Mouse (Mus musculus) forebrain, embryonic 16.5 days (tissue): ENCODE measurements around the gene Gsg1l. TPM values are rescaled to one million over a fixed set of nuclear protein-coding genes. Genes with fewer than 3 reads are reported as not detected.

ENCODE experiments used
- ATAC-seq: fragments of 200-750 bp; cut with Nextera tagmentation; 2 replicates; pipeline ENCODE4 v1.8.0; 2017; ENCODE audit warnings: mild to moderate bottlenecking, moderate library complexity
- H3K27ac ChIP-seq: fragments of 300-500 bp; sonication (generic); 2 replicates; pipeline ENCODE4 v1.5.1; 2014; ENCODE audit warnings: low read length, control low read depth
- H3K27me3 ChIP-seq: fragments of 300-500 bp; sonication (generic); replicated peaks from 2 replicates; pipeline ENCODE4 v1.6.1; 2014; ENCODE audit warnings: low read length; ENCODE audit not compliant: control insufficient read depth, insufficient read depth
- H3K36me3 ChIP-seq: fragments of 300-500 bp; sonication (generic); 2 replicates; pipeline ENCODE4 v1.6.1; 2014; ENCODE audit not compliant: control insufficient read depth, insufficient read depth
- H3K4me1 ChIP-seq: fragments of 300-500 bp; sonication (generic); replicated peaks from 2 replicates; pipeline ENCODE4 v1.6.1; 2014; ENCODE audit warnings: low read length; ENCODE audit not compliant: control insufficient read depth, insufficient read depth
- H3K4me2 ChIP-seq: fragments of 300-500 bp; sonication (generic); 2 replicates; pipeline ENCODE4 v1.6.1; 2014; ENCODE audit warnings: mild to moderate bottlenecking, low read length, control low read depth
- H3K4me3 ChIP-seq: fragments of 300-500 bp; sonication (generic); replicated peaks from 2 replicates; pipeline ENCODE4 v1.5.1; 2014; ENCODE audit warnings: mild to moderate bottlenecking, low read length, control low read depth
- H3K9ac ChIP-seq: fragments of 300-500 bp; sonication (generic); replicated peaks from 2 replicates; pipeline ENCODE4 v1.6.1; 2014; ENCODE audit warnings: low read depth, low read length, control low read depth
- H3K9me3 ChIP-seq: fragments of 300-500 bp; sonication (generic); 2 replicates; pipeline ENCODE4 v1.6.1; 2016; ENCODE audit warnings: low read length; ENCODE audit not compliant: control insufficient read depth
- WGBS: fragments of 180-500 bp; shearing (Covaris S2); extraction: QIAGEN DNeasy Blood & Tissue Kit; methylation state at CpG from one replicate; pipeline ENCODE4 v1.1.7; 2014; 5-methylcytosine and 5-hydroxymethylcytosine counted together
- polyA plus RNA-seq: library from polyadenylated mRNA; unstranded; fragments of >200 nt; fragmentation: Nextera tagmentation; extraction: Ambion mirVana; gene quantifications from 2 replicates; pipeline ENCODE4 v1.2.1, GENCODE M21; 2015

Gene Gsg1l
- polyA plus RNA-seq, 1 experiment from 2014 or later = 6.1 TPM

GRCm38 (mm10) chr7:125966402-125967261, 115.6 kb downstream of the Gsg1l start:
- Histone ChIP-seq H3K4me2 (no peak overlapping the region), H3K9ac (no peak overlapping the region), H3K36me3 (no peaks in the 10 kb centered on the region), H3K4me1 (0 out of 2 replicates have a peak, but pooled peaks cover 2% of the 10 kb centered on the region), H3K9me3 (no peaks in the 10 kb centered on the region), H3K27me3 (no peaks in the 10 kb centered on the region), H3K27ac (no peak overlapping the region), H3K4me3 (no peak overlapping the region)
- 58% methylated on average over 16 of the region's 16 CpGs for WGBS
- no peak for ATAC-seq

- Histone ChIP-seq H3K9me3 (no peaks in the 10 kb centered on the region), H3K4me3 (no peak overlapping the region), H3K4me2 (no peak overlapping the region), H3K27ac (no peak overlapping the region), H3K36me3 (no peaks in the 10 kb centered on the region), H3K27me3 (no peaks in the 10 kb centered on the region), H3K9ac (no peak overlapping the region), H3K4me1 (0 out of 2 replicates have a peak, but pooled peaks cover 2% of the 10 kb centered on the region)
- WGBS = 52% methylated on average over 8 of the region's 8 CpGs
- ATAC-seq = peak; percentile 66
Measured at GRCm38 (mm10) chr7:125964087-125964607, 118.1 kb downstream of the Gsg1l start.

GRCm38 (mm10) chr7:125959294-125960048, 122.7 kb downstream of the Gsg1l start:
- H3K9ac ChIP-seq = no peak overlapping the region
- H3K27me3 ChIP-seq = no peaks in the 10 kb centered on the region
- no peak overlapping the region for H3K27ac ChIP-seq
- no peak overlapping the region for H3K4me2 ChIP-seq
- no peak overlapping the region for H3K4me3 ChIP-seq
- H3K36me3 ChIP-seq = no peaks in the 10 kb centered on the region
- WGBS = 57% methylated on average over 16 of the region's 18 CpGs
- no peaks in the 10 kb centered on the region for H3K9me3 ChIP-seq
- 0 out of 2 replicates have a peak, but pooled peaks cover 4% of the 10 kb centered on the region for H3K4me1 ChIP-seq
- no peak for ATAC-seq

- Histone ChIP-seq H3K9me3 (no peaks in the 10 kb centered on the region), H3K27ac (no peak overlapping the region), H3K27me3 (no peaks in the 10 kb centered on the region), H3K36me3 (no peaks in the 10 kb centered on the region), H3K4me1 (peaks cover 4% of the 10 kb centered on the region; the same call in 1 of the 2 replicates), H3K9ac (no peak overlapping the region), H3K4me3 (no peak overlapping the region), H3K4me2 (no peak overlapping the region)
- WGBS = 95% methylated on average over 5 of the region's 5 CpGs
- ATAC-seq = no peak
Measured at GRCm38 (mm10) chr7:125958856-125959255, 123.4 kb downstream of the Gsg1l start.

- Histone ChIP-seq H3K9me3 (no peaks in the 10 kb centered on the region), H3K4me3 (no peak overlapping the region), H3K4me2 (no peak overlapping the region), H3K27me3 (no peaks in the 10 kb centered on the region), H3K36me3 (no peaks in the 10 kb centered on the region), H3K4me1 (peaks cover 4% of the 10 kb centered on the region; the same call in 1 of the 2 replicates), H3K27ac (no peak overlapping the region), H3K9ac (no peak overlapping the region)
- 35% methylated on average over 5 of the region's 5 CpGs for WGBS
- no peak for ATAC-seq
Measured at GRCm38 (mm10) chr7:125954994-125955393, 127.2 kb downstream of the Gsg1l start.

- 39% methylated on average over 3 of the region's 3 CpGs for WGBS
- no peaks in the 10 kb centered on the region for H3K36me3 ChIP-seq
- peaks cover 4% of the 10 kb centered on the region; the same call in 1 of the 2 replicates for H3K4me1 ChIP-seq
- ATAC-seq = no peak
- no peak overlapping the region for H3K9ac ChIP-seq
- no peaks in the 10 kb centered on the region for H3K9me3 ChIP-seq
- H3K27me3 ChIP-seq = no peaks in the 10 kb centered on the region
- H3K27ac ChIP-seq = no peak overlapping the region
- H3K4me2 ChIP-seq = no peak overlapping the region
- no peak overlapping the region for H3K4me3 ChIP-seq
Measured at GRCm38 (mm10) chr7:125954356-125954878, 127.8 kb downstream of the Gsg1l start.

GRCm38 (mm10) chr7:125953844-125954243, 128.4 kb downstream of the Gsg1l start:
- H3K36me3 ChIP-seq = no peaks in the 10 kb centered on the region
- H3K9me3 ChIP-seq = no peaks in the 10 kb centered on the region
- H3K27me3 ChIP-seq = no peaks in the 10 kb centered on the region
- no peak overlapping the region for H3K27ac ChIP-seq
- no peak overlapping the region for H3K4me3 ChIP-seq
- 73% methylated on average over 6 of the region's 6 CpGs for WGBS
- H3K4me2 ChIP-seq = no peak overlapping the region
- H3K9ac ChIP-seq = no peak overlapping the region
- H3K4me1 ChIP-seq = peaks cover 4% of the 10 kb centered on the region; the same call in 1 of the 2 replicates
- no peak for ATAC-seq

- Histone ChIP-seq H3K27ac (no peak overlapping the region), H3K4me1 (peaks cover 2% of the 10 kb centered on the region; the same call in 1 of the 2 replicates), H3K9me3 (no peaks in the 10 kb centered on the region), H3K4me3 (no peak overlapping the region), H3K4me2 (no peak overlapping the region), H3K36me3 (no peaks in the 10 kb centered on the region), H3K27me3 (no peaks in the 10 kb centered on the region), H3K9ac (no peak overlapping the region)
- no peak for ATAC-seq
- 45% methylated on average over 7 of the region's 7 CpGs for WGBS
Measured at GRCm38 (mm10) chr7:125951911-125952310, 130.3 kb downstream of the Gsg1l start.

- Histone ChIP-seq H3K27ac (no peak overlapping the region), H3K36me3 (no peaks in the 10 kb centered on the region), H3K9ac (no peak overlapping the region), H3K27me3 (no peaks in the 10 kb centered on the region), H3K4me2 (no peak overlapping the region), H3K4me1 (no peaks in the 10 kb centered on the region), H3K4me3 (no peak overlapping the region), H3K9me3 (no peaks in the 10 kb centered on the region)
- WGBS = 63% methylated on average over 4 of the region's 4 CpGs
- ATAC-seq = no peak
Measured at GRCm38 (mm10) chr7:125948973-125949372, 133.2 kb downstream of the Gsg1l start.
